ENCODE assay signal across 8 mouse cellular contexts in genomic region chr10:89670371-89670770, GRCm38 (mm10). TPM values are rescaled to one million over a fixed set of nuclear protein-coding genes. Genes with fewer than 3 reads are reported as not detected.
"Had no signal": no experiment of that assay in that cellular context is flagged by ENCODE, and none has a peak within 500 bp of the region (broad histone marks: within the 10 kb centered on the region; RNA-seq: fewer than 3 reads in every experiment).

No protein-coding gene starts in this region.

RNA-seq across cellular contexts. Expression of gene Slc17a8, which starts 49.3 kb away (rescaled TPM):
- total RNA-seq: heart, adult 8-10 months; heart, postnatal 10 days; heart, postnatal 25 days; heart, postnatal 36 days; heart, postnatal 4 days; hematopoietic stem cell, adult 5-6 weeks had no signal
- polyA plus RNA-seq: heart, postnatal 0 days; intestine, embryonic 14.5 days had no signal
